Mouse (Mus musculus) ES-Bruce4 (cell line): Measurements from ENCODE around the gene Ppil2. TPM values are rescaled to one million over a fixed set of nuclear protein-coding genes. Genes with fewer than 3 reads are reported as not detected.
A peak's percentile ranks its signal among the peaks of the same experiment; 100 is the strongest.

Experiments used
- H3K27ac ChIP-seq: 2 replicates; pipeline ENCODE4 v1.5.1; 2012; ENCODE audit warnings: low read length, inconsistent platforms; ENCODE audit not compliant: insufficient read depth
- H3K27me3 ChIP-seq: 2 replicates; pipeline ENCODE4 v1.6.1; 2012; ENCODE audit warnings: mild to moderate bottlenecking, low read length, inconsistent platforms; ENCODE audit not compliant: control insufficient read depth, poor library complexity, insufficient read depth, severe bottlenecking
- H3K36me3 ChIP-seq: 2 replicates; pipeline ENCODE4 v1.6.1; 2012; ENCODE audit warnings: inconsistent platforms, mild to moderate bottlenecking, low read length, moderate library complexity; ENCODE audit not compliant: control insufficient read depth, poor library complexity, insufficient read depth, severe bottlenecking
- H3K4me1 ChIP-seq: one replicate; pipeline ENCODE4 v1.8.1; 2011; ENCODE audit warnings: low read length; ENCODE audit not compliant: control insufficient read depth, insufficient read depth
- H3K4me3 ChIP-seq: 2 replicates; pipeline ENCODE4 v1.5.1; 2011; ENCODE audit warnings: low read depth, mild to moderate bottlenecking, low read length
- H3K9ac ChIP-seq: 2 replicates; pipeline ENCODE4 v1.6.1; 2012; ENCODE audit warnings: low read depth, mild to moderate bottlenecking, inconsistent platforms; ENCODE audit not compliant: poor library complexity, severe bottlenecking
- H3K9me3 ChIP-seq: replicated peaks from 2 replicates; pipeline ENCODE4 v1.6.1; 2012; ENCODE audit warnings: mild to moderate bottlenecking, low read length, inconsistent platforms; ENCODE audit not compliant: control insufficient read depth, poor library complexity, insufficient read depth, severe bottlenecking
- CTCF ChIP-seq: IDR thresholded peaks from one replicate; pipeline ENCODE4 v1.8.1; 2011; ENCODE audit warnings: low read depth, low read length
- EP300 ChIP-seq: IDR thresholded peaks from 2 replicates; pipeline ENCODE4 v1.6.1; 2011; ENCODE audit warnings: low read depth, low read length; ENCODE audit not compliant: insufficient read depth
- POLR2A ChIP-seq: IDR thresholded peaks from one replicate; pipeline ENCODE4 v1.8.1; 2011; ENCODE audit warnings: low read length; ENCODE audit not compliant: insufficient read depth
- polyA plus RNA-seq: library from polyadenylated mRNA; stranded (reverse); fragments of >200 nt; gene quantifications from 2 replicates; pipeline ENCODE4 v1.2.4, GENCODE M21; 2011; ENCODE audit warnings: low read depth; ENCODE audit not compliant: missing spikeins, insufficient read depth, insufficient read length

The Ppil2 gene
- polyA plus RNA-seq = 128 and 139 TPM in 2 replicates

DNA sequence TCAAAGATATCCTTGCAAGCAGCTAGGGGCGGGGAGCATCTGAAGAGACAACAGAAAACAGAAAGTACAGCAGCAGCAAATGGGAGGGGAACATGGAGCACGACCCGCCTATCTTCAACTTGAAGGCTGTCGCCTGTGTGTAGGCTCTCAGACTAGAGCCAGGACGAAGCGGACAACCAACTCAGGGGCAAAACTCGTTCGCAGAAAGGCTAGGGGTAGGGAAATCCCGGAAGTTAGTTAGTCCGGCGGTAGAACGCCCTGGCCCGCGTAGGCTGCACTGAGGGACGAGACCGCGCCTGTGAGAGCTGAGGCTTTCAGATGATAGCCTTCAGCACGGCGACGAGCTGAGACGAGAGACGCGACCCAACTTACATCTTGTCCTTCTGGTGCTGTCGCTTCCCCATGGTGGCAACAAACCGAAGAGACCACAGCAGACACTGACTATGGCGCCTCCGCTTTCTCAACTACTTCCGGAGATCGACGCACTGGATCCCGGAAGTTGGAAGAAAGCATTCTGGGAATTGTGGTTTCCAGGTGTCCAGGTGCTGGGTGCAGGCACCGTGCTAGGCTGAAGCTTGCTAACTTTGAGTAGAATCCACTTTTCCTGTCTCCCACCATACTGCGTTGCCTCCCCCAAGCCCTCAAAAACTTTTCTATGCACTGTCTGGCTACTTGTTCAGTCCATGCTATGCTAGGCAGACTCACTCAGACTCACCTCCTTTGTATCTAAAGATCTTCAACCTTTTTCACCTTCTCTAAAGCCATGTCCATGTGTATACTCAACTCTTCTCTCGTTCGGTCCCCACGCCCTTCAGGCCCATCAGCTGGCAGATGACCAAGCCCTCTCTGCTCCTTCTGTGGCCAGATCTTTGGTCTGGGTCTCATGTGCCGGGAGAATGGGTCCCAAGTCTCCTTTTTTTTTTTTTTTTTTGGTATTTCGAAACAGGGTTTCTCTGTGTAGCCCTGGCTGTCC is at the start of gene Ppil2:
Ppil2 (minus strand) TSS at position 487 of the 973 bp plus-strand sequence.
- Histone ChIP-seq H3K36me3 (peaks cover 26% of the 10 kb centered on the region), H3K27ac (no peak within 1 kb of the TSS)

DNA sequence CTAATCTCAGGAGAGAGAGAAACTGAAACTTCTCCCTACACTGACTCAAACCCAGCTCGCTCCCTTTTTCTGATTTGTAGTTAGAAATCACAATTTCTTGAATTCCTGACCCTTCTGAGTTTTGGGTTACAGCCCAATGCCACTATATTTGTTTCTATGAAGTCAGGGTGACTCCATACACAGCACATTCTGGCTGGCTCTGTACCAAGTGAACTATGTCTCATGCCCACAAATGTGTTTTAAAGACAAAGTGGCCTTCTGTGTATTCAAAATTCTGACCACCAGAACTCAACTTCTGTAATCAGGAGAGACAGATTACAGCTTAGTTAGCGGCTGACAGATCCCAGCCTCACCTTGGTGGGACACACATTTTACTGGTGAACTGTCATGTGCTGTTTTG is 43.3 kb upstream of the Ppil2 start:
- no peak overlapping the region for H3K4me3 ChIP-seq
- no peak overlapping the region for H3K27ac ChIP-seq
- no peaks in the 10 kb centered on the region for H3K9me3 ChIP-seq
- no peaks in the 10 kb centered on the region for H3K27me3 ChIP-seq
- H3K4me1 ChIP-seq = no peaks in the 10 kb centered on the region
- TF ChIP-seq CTCF (no peak), EP300 (no peak), POLR2A (no peak)
- H3K36me3 ChIP-seq = peaks cover 42% of the 10 kb centered on the region
- H3K9ac ChIP-seq = no peak overlapping the region

More for the DNA sequence above, at the start of gene Ppil2:
- no peaks in the 10 kb centered on the region for H3K4me1 ChIP-seq
- no peaks in the 10 kb centered on the region for H3K27me3 ChIP-seq
- TF ChIP-seq POLR2A = peak; percentile 75
- no peak for TF ChIP-seq EP300
- no peaks in the 10 kb centered on the region for H3K9me3 ChIP-seq
- H3K9ac ChIP-seq = peak within 1 kb of the TSS; percentile 38
- peak within 1 kb of the TSS; percentile 92 for H3K4me3 ChIP-seq

DNA sequence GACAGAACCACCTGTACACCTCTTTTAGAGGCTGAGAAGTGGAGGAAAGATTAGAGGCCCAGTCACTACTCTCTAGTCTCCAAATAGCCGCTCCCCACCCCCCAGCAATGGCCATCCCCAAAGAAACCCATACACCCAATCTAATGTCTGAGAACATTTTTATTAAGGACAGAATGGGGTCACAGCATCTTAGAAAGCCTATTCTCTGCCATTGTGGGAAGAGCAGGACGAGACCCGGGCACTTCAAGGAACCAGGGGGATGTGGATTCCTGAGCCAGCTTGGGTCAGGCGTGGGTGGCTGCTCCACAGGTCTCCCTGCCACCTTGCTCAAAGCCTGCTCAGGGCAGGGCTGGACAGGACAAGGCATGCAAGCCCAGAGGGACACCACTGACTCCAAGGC is 40.8 kb upstream of the Ppil2 start:
- Histone ChIP-seq H3K4me1 (no peaks in the 10 kb centered on the region), H3K27me3 (no peaks in the 10 kb centered on the region), H3K4me3 (no peak overlapping the region), H3K27ac (no peak overlapping the region), H3K36me3 (peaks cover 25% of the 10 kb centered on the region), H3K9me3 (no peaks in the 10 kb centered on the region), H3K9ac (no peak overlapping the region)
- no peak for TF ChIP-seq POLR2A
- TF ChIP-seq CTCF = no peak
- no peak for TF ChIP-seq EP300

DNA sequence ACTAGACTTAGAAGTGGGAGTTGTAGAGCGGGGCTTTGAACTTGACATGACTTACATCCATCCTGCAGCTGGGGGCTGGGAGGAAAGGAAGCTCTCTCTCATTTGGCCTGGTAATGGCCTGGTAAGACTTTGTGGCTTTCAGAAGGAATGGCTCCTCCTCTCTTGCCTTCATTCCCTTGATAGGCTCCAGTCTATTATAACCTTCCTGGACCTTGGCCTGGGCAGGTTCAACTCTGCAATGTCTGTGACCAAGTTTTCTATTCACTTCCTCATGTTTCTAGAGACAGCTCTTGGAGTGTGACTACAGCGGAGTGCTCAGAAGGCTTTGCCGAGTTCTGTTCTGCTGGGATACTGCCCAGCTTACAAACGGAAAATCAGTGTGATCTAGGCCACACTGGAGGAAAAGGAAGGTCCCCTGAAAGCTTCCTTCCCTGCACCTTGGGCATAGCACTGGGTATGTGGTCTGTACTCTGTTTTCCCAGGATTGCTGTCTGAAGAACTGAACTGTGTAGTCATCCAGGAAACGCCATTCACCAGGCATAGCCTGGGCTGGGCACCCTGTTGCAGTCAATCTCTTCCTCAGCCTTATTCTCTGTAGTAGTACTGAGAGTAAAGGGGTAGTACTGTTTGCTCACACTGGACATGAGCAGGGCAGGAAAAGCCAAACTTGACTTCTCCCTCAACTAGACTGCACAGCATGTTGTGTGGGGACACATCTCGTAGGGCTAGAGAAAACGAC is 39.6 kb upstream of the Ppil2 start:
- H3K4me3 ChIP-seq = no peak overlapping the region
- H3K27ac ChIP-seq = no peak overlapping the region; the same call in 1 of the 2 replicates
- H3K36me3 ChIP-seq = peaks cover 25% of the 10 kb centered on the region
- H3K27me3 ChIP-seq = no peaks in the 10 kb centered on the region
- H3K9me3 ChIP-seq = no peaks in the 10 kb centered on the region
- no peak overlapping the region for H3K9ac ChIP-seq
- TF ChIP-seq CTCF (no peak), POLR2A (no peak), EP300 (no peak)
- H3K4me1 ChIP-seq = no peaks in the 10 kb centered on the region

DNA sequence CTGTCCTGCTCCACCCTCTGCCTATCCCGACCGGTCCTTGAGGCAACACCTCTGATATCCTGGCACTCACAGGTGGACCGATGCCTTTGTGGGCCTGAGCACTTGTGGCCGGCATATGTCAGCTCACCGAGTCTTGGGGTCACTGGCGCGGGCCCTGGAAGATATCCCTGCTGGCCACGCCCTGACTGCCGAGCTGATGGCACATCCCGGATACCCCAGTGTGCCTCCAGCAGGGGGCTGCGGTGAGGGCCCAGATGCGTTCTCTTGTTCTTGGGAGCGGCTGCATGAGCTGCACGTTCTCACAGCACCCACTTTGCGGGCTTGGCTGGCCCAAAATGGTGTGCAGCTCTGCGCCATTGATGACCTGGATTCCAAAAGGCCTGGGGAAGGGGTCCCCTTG is 37.0 kb upstream of the Ppil2 start:
- H3K4me1 ChIP-seq = no peaks in the 10 kb centered on the region
- H3K4me3 ChIP-seq = peak overlapping the region; percentile 69
- H3K27ac ChIP-seq = no peak overlapping the region
- H3K9me3 ChIP-seq = no peaks in the 10 kb centered on the region
- no peaks in the 10 kb centered on the region for H3K27me3 ChIP-seq
- peak overlapping the region; percentile 66 for H3K9ac ChIP-seq
- peaks cover 7% of the 10 kb centered on the region for H3K36me3 ChIP-seq
- TF ChIP-seq POLR2A = no peak
- TF ChIP-seq CTCF = peak; percentile 48
